Mouse (Mus musculus): ENCODE data around the gene Ttc30a1.
A peak's percentile ranks its signal among the peaks of the same experiment; 100 is the strongest.
"Not testable (repeated sequence)": the region's sequence is repeated elsewhere in the genome, so short reads cannot be mapped to it uniquely, and the experiment has no call there.

Ttc30a1 gene

GRCm38 (mm10) chr2:75983091-75983490 lies 1.3 kb upstream of the Ttc30a1 start:
- DNase-seq (ENCODE audit: low spot score in 2 of 2), result no peak

- no peak for DNase-seq (ENCODE audit: low spot score in 2 of 2)
These were observed 859 bp upstream of the Ttc30a1 start for GRCm38 (mm10) chr2:75982626-75983025.

GRCm38 (mm10) chr2:75980933-75981439 lies 781 bp downstream of the Ttc30a1 start:
- peak in 1 of 2 experiments; percentile 9 for DNase-seq (ENCODE audit: low spot score in 2 of 2)

GRCm38 (mm10) chr2:75977752-75978368 lies 3.9 kb downstream of the Ttc30a1 start, which contains the start of gene Ttc30a2:
Gene Ttc30a2 (minus strand): TSS chr2:75978170.
- peak in 1 of 2 experiments; percentile 32 for DNase-seq (ENCODE audit: low spot score in 2 of 2)

- DNase-seq (ENCODE audit: low spot score in 2 of 2), result not testable (repeated sequence)
These were observed 5.7 kb downstream of the Ttc30a1 start for GRCm38 (mm10) chr2:75976070-75976469.

- DNase-seq (ENCODE audit: low spot score in 2 of 2), result no peak
These were observed 7.6 kb downstream of the Ttc30a1 start for GRCm38 (mm10) chr2:75974131-75974530.

GRCm38 (mm10) chr2:75964972-75965371 lies 16.8 kb downstream of the Ttc30a1 start:
- DNase-seq (ENCODE audit: low spot score in 2 of 2), result peak in 1 of 2 experiments; percentile 50

- peak in 1 of 2 experiments; percentile 54 for DNase-seq (ENCODE audit: low spot score in 2 of 2)
These were observed 17.3 kb downstream of the Ttc30a1 start for GRCm38 (mm10) chr2:75964512-75964911.

- DNase-seq (ENCODE audit: low spot score in 2 of 2), result no peak
These were observed 17.7 kb downstream of the Ttc30a1 start for GRCm38 (mm10) chr2:75964051-75964450.

- DNase-seq (ENCODE audit: low spot score in 2 of 2), result no peak
These were observed 18.4 kb downstream of the Ttc30a1 start for GRCm38 (mm10) chr2:75963211-75963840.

GRCm38 (mm10) chr2:75960366-75961330 lies 21.1 kb downstream of the Ttc30a1 start:
- no peak for DNase-seq (ENCODE audit: low spot score in 2 of 2)

- no peak for DNase-seq (ENCODE audit: low spot score in 2 of 2)
These were observed 21.9 kb downstream of the Ttc30a1 start for GRCm38 (mm10) chr2:75959850-75960365.

GRCm38 (mm10) chr2:75959183-75959849 lies 22.5 kb downstream of the Ttc30a1 start:
- no peak for DNase-seq (ENCODE audit: low spot score in 2 of 2)

GRCm38 (mm10) chr2:75955709-75956108 lies 26.1 kb downstream of the Ttc30a1 start:
- DNase-seq (ENCODE audit: low spot score in 2 of 2), result no peak

- no peak for DNase-seq (ENCODE audit: low spot score in 2 of 2)
These were observed 28.4 kb downstream of the Ttc30a1 start for GRCm38 (mm10) chr2:75953320-75953719.

- DNase-seq (ENCODE audit: low spot score in 2 of 2), result no peak
These were observed 31.1 kb downstream of the Ttc30a1 start for GRCm38 (mm10) chr2:75950685-75951084.

GRCm38 (mm10) chr2:75938117-75939063 lies 43.4 kb downstream of the Ttc30a1 start, which contains the start of gene Ttc30b:
Gene Ttc30b (minus strand): TSS chr2:75938585.
- DNase-seq (ENCODE audit: low spot score in 2 of 2), result peak; percentile 44 to 71

- DNase-seq (ENCODE audit: low spot score in 2 of 2), result not testable (repeated sequence)
These were observed 44.1 kb downstream of the Ttc30a1 start for GRCm38 (mm10) chr2:75937520-75938116.

GRCm38 (mm10) chr2:75936685-75937084 lies 45.1 kb downstream of the Ttc30a1 start:
- DNase-seq (ENCODE audit: low spot score in 2 of 2), result not testable (repeated sequence)
